Mouse (Mus musculus): ENCODE measurements around the gene Tnfrsf12a.

The Tnfrsf12a gene

GRCm38 (mm10) chr17:23674271-23674952, 2.9 kb downstream of the Tnfrsf12a start:
- Histone ChIP-seq H3K27me3 (ENCODE audit: control insufficient read depth, insufficient read depth, low read length, poor library complexity, severe bottlenecking) (no peaks in the 10 kb centered on the region), H3K36me3 (ENCODE audit: control insufficient read depth, insufficient read depth, low read length, poor library complexity, severe bottlenecking) (no peaks in the 10 kb centered on the region)
- DNase-seq (ENCODE audit: low read depth, low spot score) = no peak

- Histone ChIP-seq H3K36me3 (ENCODE audit: control insufficient read depth, insufficient read depth, low read length, poor library complexity, severe bottlenecking) (no peaks in the 10 kb centered on the region), H3K27me3 (ENCODE audit: control insufficient read depth, insufficient read depth, low read length, poor library complexity, severe bottlenecking) (no peaks in the 10 kb centered on the region)
- DNase-seq (ENCODE audit: low read depth, low spot score) = peak; percentile 97
Observed at GRCm38 (mm10) chr17:23673424-23674073, 3.7 kb downstream of the Tnfrsf12a start, which contains the start of the genes Hcfc1r1 and Thoc6. TSS of gene Hcfc1r1 (plus strand) at chr17:23673596. TSS of gene Thoc6 (minus strand) at chr17:23673882.

DNA sequence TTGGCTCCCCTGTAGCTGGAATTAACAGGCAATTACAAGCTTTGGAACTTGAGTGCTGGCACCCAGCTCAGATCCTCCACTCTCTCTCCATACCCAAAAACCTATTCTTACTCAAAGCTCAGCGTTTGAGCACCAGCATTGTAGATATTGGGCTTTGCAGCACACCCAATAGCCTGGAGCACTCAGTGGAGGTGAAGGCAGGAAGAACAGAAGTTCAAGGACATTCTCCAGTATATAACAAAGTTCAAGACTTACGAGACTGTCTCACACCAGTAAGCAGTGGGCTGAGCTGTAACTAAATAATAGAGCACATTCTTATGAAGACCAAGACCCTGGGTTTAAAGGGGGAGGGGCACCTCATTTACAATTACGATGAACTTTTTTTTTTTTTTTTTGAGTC, 4.5 kb downstream of the Tnfrsf12a start:
- Histone ChIP-seq H3K27me3 (ENCODE audit: control insufficient read depth, insufficient read depth, low read length, poor library complexity, severe bottlenecking) (no peaks in the 10 kb centered on the region), H3K36me3 (ENCODE audit: control insufficient read depth, insufficient read depth, low read length, poor library complexity, severe bottlenecking) (peaks cover 1% of the 10 kb centered on the region; the same call in 1 of the 2 replicates)
- no peak for DNase-seq (ENCODE audit: low read depth, low spot score)

DNA sequence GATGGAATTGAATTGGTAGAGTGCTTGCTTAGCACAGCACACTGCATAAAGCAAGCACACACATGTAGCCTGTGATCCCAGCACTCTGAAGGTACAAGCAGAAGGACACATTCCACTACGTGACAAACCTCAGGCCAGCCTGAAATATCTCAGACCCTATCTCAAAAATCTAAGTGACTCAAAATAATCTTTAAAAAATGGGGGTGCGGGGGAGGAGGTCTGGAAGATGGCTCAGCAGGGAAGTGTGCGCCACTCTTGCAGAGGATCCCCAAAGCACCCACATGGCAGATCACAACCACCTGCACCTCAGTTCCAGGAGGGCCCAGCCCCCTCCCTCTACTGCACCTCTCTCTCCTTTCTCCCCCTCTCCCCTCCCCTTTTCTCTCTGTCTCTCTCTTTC, 5.7 kb downstream of the Tnfrsf12a start:
- Histone ChIP-seq H3K36me3 (ENCODE audit: control insufficient read depth, insufficient read depth, low read length, poor library complexity, severe bottlenecking) (peaks cover 2% of the 10 kb centered on the region; the same call in 1 of the 2 replicates), H3K27me3 (ENCODE audit: control insufficient read depth, insufficient read depth, low read length, poor library complexity, severe bottlenecking) (no peaks in the 10 kb centered on the region)
- DNase-seq (ENCODE audit: low read depth, low spot score) = no peak

DNA sequence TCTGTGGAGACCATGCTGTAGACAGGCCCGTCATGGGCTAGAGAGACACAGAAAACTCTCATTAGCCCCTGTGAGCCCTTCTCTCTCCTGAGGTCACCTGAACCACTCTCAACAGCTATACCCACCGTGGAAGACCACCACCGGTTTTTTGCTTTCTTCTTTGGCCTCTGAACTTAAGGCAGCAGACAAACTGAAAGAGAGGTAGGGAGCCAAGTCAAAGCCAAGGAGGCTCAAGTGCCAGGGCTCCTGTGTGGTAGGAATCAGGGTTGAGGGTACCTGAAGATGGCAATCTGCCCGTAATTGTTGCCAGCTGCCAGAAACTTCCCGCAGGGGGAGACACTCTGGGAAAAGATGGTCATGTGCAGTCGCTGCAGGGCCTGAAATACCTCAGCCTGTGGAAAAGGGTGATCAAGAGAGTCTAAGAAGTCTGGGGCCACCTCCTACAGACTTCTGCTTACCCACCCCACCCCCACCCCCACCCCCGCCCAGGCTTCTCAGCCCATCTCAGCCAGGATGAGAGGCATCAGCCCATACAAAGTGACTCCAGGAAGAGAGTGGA, 6.7 kb downstream of the Tnfrsf12a start:
- peaks cover 2% of the 10 kb centered on the region; the same call in 1 of the 2 replicates for H3K36me3 ChIP-seq (ENCODE audit: control insufficient read depth, insufficient read depth, low read length, poor library complexity, severe bottlenecking)
- H3K27me3 ChIP-seq (ENCODE audit: control insufficient read depth, insufficient read depth, low read length, poor library complexity, severe bottlenecking) = no peaks in the 10 kb centered on the region
- DNase-seq (ENCODE audit: low read depth, low spot score) = no peak

DNA sequence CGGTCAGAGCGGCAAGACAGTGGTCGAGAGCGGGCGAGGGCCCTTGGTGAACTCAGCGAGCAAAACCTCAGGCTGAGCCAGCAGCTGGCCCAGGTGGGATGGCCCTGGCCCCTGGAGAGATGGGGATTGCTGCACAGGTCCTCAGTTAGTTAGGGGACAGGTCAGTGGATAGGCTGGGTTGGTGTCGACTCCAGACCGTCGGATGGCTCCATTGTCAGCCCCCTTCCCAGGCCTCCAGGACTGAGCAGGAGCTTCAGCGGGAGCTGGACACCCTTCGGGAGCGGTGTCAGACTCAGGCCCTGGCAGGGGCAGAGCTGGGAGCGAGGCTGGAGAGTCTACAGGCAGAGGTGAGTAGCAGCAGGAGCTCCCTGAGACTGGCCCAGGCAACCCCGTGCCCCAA, 11.8 kb downstream of the Tnfrsf12a start:
- no peak for DNase-seq (ENCODE audit: low read depth, low spot score)
- peaks cover 2% of the 10 kb centered on the region; the same call in 1 of the 2 replicates for H3K36me3 ChIP-seq (ENCODE audit: control insufficient read depth, insufficient read depth, low read length, poor library complexity, severe bottlenecking)

GRCm38 (mm10) chr17:23664556-23665021, 12.7 kb downstream of the Tnfrsf12a start:
- DNase-seq (ENCODE audit: low read depth, low spot score) = peak; percentile 72
- Histone ChIP-seq H3K27me3 (ENCODE audit: control insufficient read depth, insufficient read depth, low read length, poor library complexity, severe bottlenecking) (no peaks in the 10 kb centered on the region), H3K36me3 (ENCODE audit: control insufficient read depth, insufficient read depth, low read length, poor library complexity, severe bottlenecking) (peaks cover 2% of the 10 kb centered on the region; the same call in 1 of the 2 replicates)

More for the DNA sequence above, 11.8 kb downstream of the Tnfrsf12a start:
- H3K27me3 ChIP-seq (ENCODE audit: control insufficient read depth, insufficient read depth, low read length, poor library complexity, severe bottlenecking) = no peaks in the 10 kb centered on the region

GRCm38 (mm10) chr17:23661526-23661925, 15.7 kb downstream of the Tnfrsf12a start:
- DNase-seq (ENCODE audit: low read depth, low spot score) = peak; percentile 51
- Histone ChIP-seq H3K27me3 (ENCODE audit: control insufficient read depth, insufficient read depth, low read length, poor library complexity, severe bottlenecking) (no peaks in the 10 kb centered on the region), H3K36me3 (ENCODE audit: control insufficient read depth, insufficient read depth, low read length, poor library complexity, severe bottlenecking) (no peaks in the 10 kb centered on the region)

DNA sequence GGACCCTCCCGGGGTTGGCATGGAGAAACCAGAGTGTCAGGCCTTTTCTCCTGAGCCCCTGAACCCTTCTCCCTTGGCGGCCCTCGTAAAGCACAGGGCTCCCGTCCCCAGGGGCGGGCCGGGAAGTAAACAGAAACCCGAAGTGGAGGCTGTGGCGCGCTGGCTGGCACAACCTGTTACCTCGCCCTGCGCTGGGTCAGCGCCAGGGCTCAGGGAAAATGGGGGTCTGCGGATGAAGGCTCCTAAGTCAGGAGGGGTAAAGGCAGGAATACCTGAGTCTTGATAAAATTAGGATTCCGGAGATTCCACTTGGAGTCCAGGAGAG, 16.4 kb downstream of the Tnfrsf12a start:
- no peak for DNase-seq (ENCODE audit: low read depth, low spot score)
- Histone ChIP-seq H3K36me3 (ENCODE audit: control insufficient read depth, insufficient read depth, low read length, poor library complexity, severe bottlenecking) (no peaks in the 10 kb centered on the region), H3K27me3 (ENCODE audit: control insufficient read depth, insufficient read depth, low read length, poor library complexity, severe bottlenecking) (no peaks in the 10 kb centered on the region)

- Histone ChIP-seq H3K36me3 (ENCODE audit: control insufficient read depth, insufficient read depth, low read length, poor library complexity, severe bottlenecking) (no peaks in the 10 kb centered on the region), H3K27me3 (ENCODE audit: control insufficient read depth, insufficient read depth, low read length, poor library complexity, severe bottlenecking) (no peaks in the 10 kb centered on the region)
- peak; percentile 71 for DNase-seq (ENCODE audit: low read depth, low spot score)
Observed at GRCm38 (mm10) chr17:23660117-23660875, 17.0 kb downstream of the Tnfrsf12a start, which contains the start of gene Bicdl2. TSS of gene Bicdl2 (plus strand) at chr17:23660506.

DNA sequence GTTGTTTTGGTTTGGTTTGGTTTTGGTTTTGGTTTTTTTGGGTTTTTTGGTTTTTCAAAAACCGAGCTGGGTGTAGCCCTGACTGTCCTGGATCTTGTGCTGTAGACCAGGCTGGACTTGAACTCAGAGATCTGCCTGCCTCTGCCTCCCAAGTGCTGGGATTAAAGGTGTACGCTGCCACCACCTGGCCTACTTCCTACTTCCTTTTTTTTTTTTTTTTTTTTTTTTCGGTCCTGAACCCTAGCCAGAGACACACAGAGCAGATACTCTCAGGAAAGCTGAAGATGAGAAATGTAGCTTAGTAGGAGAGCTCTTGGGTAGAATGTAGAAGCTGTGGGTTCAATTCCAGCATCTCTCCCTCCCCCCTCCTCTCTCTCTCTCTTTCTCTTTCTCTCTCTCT, 18.8 kb downstream of the Tnfrsf12a start:
- no peak for DNase-seq (ENCODE audit: low read depth, low spot score)
- H3K27me3 ChIP-seq (ENCODE audit: control insufficient read depth, insufficient read depth, low read length, poor library complexity, severe bottlenecking) = no peaks in the 10 kb centered on the region

GRCm38 (mm10) chr17:23654410-23654809, 22.9 kb downstream of the Tnfrsf12a start:
- Histone ChIP-seq H3K36me3 (ENCODE audit: control insufficient read depth, insufficient read depth, low read length, poor library complexity, severe bottlenecking) (no peaks in the 10 kb centered on the region), H3K27me3 (ENCODE audit: control insufficient read depth, insufficient read depth, low read length, poor library complexity, severe bottlenecking) (no peaks in the 10 kb centered on the region)
- no peak for DNase-seq (ENCODE audit: low read depth, low spot score)

More for the DNA sequence above, 18.8 kb downstream of the Tnfrsf12a start:
- no peaks in the 10 kb centered on the region for H3K36me3 ChIP-seq (ENCODE audit: control insufficient read depth, insufficient read depth, low read length, poor library complexity, severe bottlenecking)

DNA sequence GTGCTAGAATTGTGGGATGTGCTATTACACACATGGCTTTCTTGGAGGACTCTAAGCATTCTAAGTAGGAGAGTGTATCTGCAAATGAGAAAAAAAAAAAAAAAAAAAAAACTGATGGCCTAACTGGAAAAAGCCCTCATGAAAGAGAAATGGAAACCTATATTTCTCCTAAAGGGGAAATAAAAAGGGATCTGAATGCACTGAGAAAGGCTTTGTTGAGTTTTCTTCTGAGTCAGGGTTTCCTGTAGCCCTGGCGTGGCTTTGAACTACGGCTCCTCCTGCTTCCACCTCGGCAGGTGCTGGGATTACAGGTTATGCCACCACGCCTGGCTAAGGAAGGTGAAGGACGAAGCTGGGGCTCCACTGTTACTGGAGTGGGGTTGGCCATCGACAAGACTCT, 23.3 kb downstream of the Tnfrsf12a start:
- Histone ChIP-seq H3K36me3 (ENCODE audit: control insufficient read depth, insufficient read depth, low read length, poor library complexity, severe bottlenecking) (no peaks in the 10 kb centered on the region), H3K27me3 (ENCODE audit: control insufficient read depth, insufficient read depth, low read length, poor library complexity, severe bottlenecking) (no peaks in the 10 kb centered on the region)
- DNase-seq (ENCODE audit: low read depth, low spot score) = no peak

GRCm38 (mm10) chr17:23653324-23653723, 23.9 kb downstream of the Tnfrsf12a start:
- DNase-seq (ENCODE audit: low read depth, low spot score) = no peak
- Histone ChIP-seq H3K36me3 (ENCODE audit: control insufficient read depth, insufficient read depth, low read length, poor library complexity, severe bottlenecking) (no peaks in the 10 kb centered on the region), H3K27me3 (ENCODE audit: control insufficient read depth, insufficient read depth, low read length, poor library complexity, severe bottlenecking) (no peaks in the 10 kb centered on the region)
